Mouse (Mus musculus) lung, adult 2 months (tissue): Measurements from ENCODE around the gene Eps8l2.

Experiments
- CTCF ChIP-seq: fragments of 200-500 bp; IDR thresholded peaks from 2 replicates; pipeline ENCODE4 v1.5.1; 2011; ENCODE audit warnings: mild to moderate bottlenecking, low read length, control low read depth; ENCODE audit not compliant: insufficient read depth
- POLR2A ChIP-seq: fragments of 200-500 bp; IDR thresholded peaks from 2 replicates; pipeline ENCODE4 v1.6.1; 2011; ENCODE audit warnings: low read depth, mild to moderate bottlenecking, control low read depth, low read length, borderline replicate concordance; ENCODE audit errors: extremely low read depth

DNA sequence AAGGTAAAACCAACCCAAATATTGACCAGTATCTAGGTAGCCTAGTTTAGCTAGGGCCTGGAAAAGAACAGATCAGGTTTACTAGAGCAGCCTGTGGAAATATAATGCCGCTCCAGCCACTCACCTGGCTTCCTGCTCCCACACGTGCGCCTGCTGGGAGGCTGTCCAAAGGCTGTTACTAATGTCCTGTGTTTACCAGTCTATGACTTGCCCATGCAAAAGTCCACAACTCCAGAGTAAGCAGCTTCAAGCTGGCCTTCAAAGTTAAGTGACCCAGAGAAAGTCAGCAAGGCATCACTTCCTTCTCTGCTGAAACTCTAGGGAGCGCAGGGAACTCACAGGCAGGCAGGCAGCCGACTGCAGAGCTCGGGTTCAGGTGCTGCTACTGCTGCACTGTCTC, 6.7 kb upstream of the Eps8l2 start:
- TF ChIP-seq CTCF: no peak
- no peak for TF ChIP-seq POLR2A
